Comparison of ENCODE assay signal across 8 mouse cellular contexts in genomic region chr7:127513016-127513390, GRCm38 (mm10). TPM values are rescaled to one million over a fixed set of nuclear protein-coding genes. Genes with fewer than 3 reads are reported as not detected.
DNase-seq lines count a peak whose midpoint lies in the region; ATAC-seq and TF ChIP-seq lines count a peak whose summit lies in the region.

No protein-coding gene starts in this region.

- H3K27ac ChIP-seq in heart, embryonic 11.5 days (ENCODE audit: low read depth, low read length): peak overlapping the region; percentile 98
- peak overlapping the region; percentile 99 for H3K27ac ChIP-seq in forebrain, embryonic 10.5 days
- H3K27ac ChIP-seq in intestine, postnatal 0 days (ENCODE audit: low read depth, low read length): peak overlapping the region; percentile 99
- H3K27ac ChIP-seq in midbrain, embryonic 11.5 days (ENCODE audit: low read depth, low read length): no peak overlapping the region

- H3K27me3 ChIP-seq in heart, embryonic 11.5 days (ENCODE audit: control insufficient read depth, insufficient read depth, low read length): no peaks in the 10 kb centered on the region
- no peaks in the 10 kb centered on the region for H3K27me3 ChIP-seq in G1E (ENCODE audit: insufficient read depth, low read length)
- H3K27me3 ChIP-seq in forebrain, embryonic 10.5 days (ENCODE audit: poor library complexity, severe bottlenecking): no peaks in the 10 kb centered on the region
- H3K27me3 ChIP-seq in intestine, postnatal 0 days (replicated peaks; ENCODE audit: control insufficient read depth, insufficient read depth, low read length): no peaks in the 10 kb centered on the region
- H3K27me3 ChIP-seq in midbrain, embryonic 11.5 days (ENCODE audit: control insufficient read depth, insufficient read depth, low read length): no peaks in the 10 kb centered on the region

- peaks cover 14% of the 10 kb centered on the region for H3K4me1 ChIP-seq in heart, embryonic 11.5 days (ENCODE audit: control insufficient read depth, insufficient read depth, low read length)
- H3K4me1 ChIP-seq in G1E (ENCODE audit: insufficient read depth, low read depth, low read length): peaks cover 41% of the 10 kb centered on the region
- H3K4me1 ChIP-seq in forebrain, embryonic 10.5 days: peaks cover 26% of the 10 kb centered on the region
- H3K4me1 ChIP-seq in intestine, postnatal 0 days (replicated peaks; ENCODE audit: control insufficient read depth, insufficient read depth, low read length): no peaks in the 10 kb centered on the region
- H3K4me1 ChIP-seq in midbrain, embryonic 11.5 days (ENCODE audit: control insufficient read depth, insufficient read depth, low read length): peaks cover 8% of the 10 kb centered on the region

- ATAC-seq in heart, embryonic 11.5 days (replicated peaks; ENCODE audit: insufficient number of reproducible peaks, low FRiP score, low TSS enrichment): no peak
- no peak for ATAC-seq in G1E (ENCODE audit: extremely low read depth, insufficient number of reproducible peaks, low FRiP score, poor library complexity, severe bottlenecking)
- peak; percentile 55 for ATAC-seq in intestine, postnatal 0 days
- ATAC-seq in midbrain, embryonic 11.5 days (ENCODE audit: low FRiP score): no peak

- H3K4me3 ChIP-seq in heart, embryonic 11.5 days (ENCODE audit: low read depth, low read length): peak overlapping the region; percentile 79
- H3K4me3 ChIP-seq in G1E (ENCODE audit: low read depth, low read length): peak overlapping the region; percentile 87
- H3K4me3 ChIP-seq in forebrain, embryonic 10.5 days: peak overlapping the region; percentile 82
- peak overlapping the region; percentile 78 for H3K4me3 ChIP-seq in intestine, postnatal 0 days (ENCODE audit: low read depth, low read length)
- H3K4me3 ChIP-seq in midbrain, embryonic 11.5 days (ENCODE audit: low read depth, low read length): peak overlapping the region; percentile 81

- H3K4me2 ChIP-seq in heart, embryonic 11.5 days: peak overlapping the region; percentile 69
- peak overlapping the region; percentile 69 for H3K4me2 ChIP-seq in intestine, postnatal 0 days (replicated peaks; ENCODE audit: low read depth)
- peak overlapping the region; percentile 53 for H3K4me2 ChIP-seq in midbrain, embryonic 11.5 days

- H3K36me3 ChIP-seq in heart, embryonic 11.5 days (ENCODE audit: control insufficient read depth, insufficient read depth, low read length): peaks cover 16% of the 10 kb centered on the region
- peaks cover 40% of the 10 kb centered on the region for H3K36me3 ChIP-seq in G1E (replicated peaks)
- peaks cover 53% of the 10 kb centered on the region for H3K36me3 ChIP-seq in forebrain, embryonic 10.5 days (replicated peaks)
- H3K36me3 ChIP-seq in intestine, postnatal 0 days (ENCODE audit: control insufficient read depth, insufficient read depth): peaks cover 26% of the 10 kb centered on the region
- peaks cover 9% of the 10 kb centered on the region for H3K36me3 ChIP-seq in midbrain, embryonic 11.5 days (ENCODE audit: control insufficient read depth, insufficient read depth, low read length)

- H3K9me3 ChIP-seq in heart, embryonic 11.5 days (replicated peaks; ENCODE audit: control insufficient read depth, low read length): no peaks in the 10 kb centered on the region
- no peaks in the 10 kb centered on the region for H3K9me3 ChIP-seq in G1E (replicated peaks)
- no peaks in the 10 kb centered on the region for H3K9me3 ChIP-seq in forebrain, embryonic 10.5 days
- H3K9me3 ChIP-seq in intestine, postnatal 0 days (ENCODE audit: control insufficient read depth): no peaks in the 10 kb centered on the region
- no peaks in the 10 kb centered on the region for H3K9me3 ChIP-seq in midbrain, embryonic 11.5 days (ENCODE audit: control insufficient read depth, low read length)

- intact Hi-C loops in heart, postnatal 25 days (cut with DNase I): loop anchor here (5.0 kb wide), 2 partner anchors 74 to 251 kb away; partner anchors contain the start of genes Ccdc189, Dctpp1 and Rnf40
- intact Hi-C loops in left cerebral cortex, postnatal 14 days (cut with DNase I): no loop called here

- 32% methylated on average over 8 of the region's 8 CpGs for WGBS in heart, embryonic 11.5 days (ENCODE audit: insufficient replicate concordance)
- WGBS in forebrain, embryonic 10.5 days: 57% methylated on average over 8 of the region's 8 CpGs
- WGBS in intestine, postnatal 0 days: 9% methylated on average over 8 of the region's 8 CpGs
- WGBS in midbrain, embryonic 11.5 days: 48% methylated on average over 8 of the region's 8 CpGs

- TF ChIP-seq CTCF in G1E (IDR thresholded peaks at IDR 0.05; ENCODE audit: low read depth, low read length): no peak
- TF ChIP-seq CTCF in intestine, postnatal 0 days (IDR thresholded peaks at IDR 0.05; ENCODE audit: low read depth): 0 out of 2 replicates have a peak, but pooled peaks have one; percentile 12

- DNase-seq in heart, postnatal 25 days (ENCODE audit: low spot score): no peak
- peak; percentile 20 for DNase-seq in G1E (ENCODE audit: low spot score)
- no peak for DNase-seq in forebrain, embryonic 10.5 days (ENCODE audit: extremely low spot score, low spot score)
- DNase-seq in midbrain, embryonic 11.5 days (ENCODE audit: low spot score, missing footprints): no peak
- peak; percentile 53 for DNase-seq in testis, postnatal 14 days (ENCODE audit: low spot score)
- no peak for DNase-seq in left cerebral cortex, postnatal 14 days (ENCODE audit: low spot score in 2 of 2)

- peak overlapping the region; percentile 96; the same call in 1 of the 2 replicates for H3K9ac ChIP-seq in heart, embryonic 11.5 days (ENCODE audit: low read depth, low read length)
- H3K9ac ChIP-seq in intestine, postnatal 0 days (ENCODE audit: low read depth, low read length): peak overlapping the region; percentile 94
- H3K9ac ChIP-seq in midbrain, embryonic 11.5 days (ENCODE audit: low read length): peak overlapping the region; percentile 87

RNA-seq across cellular contexts. Expression of gene Srcap, which starts 1.2 kb away (rescaled TPM):
- polyA plus RNA-seq in heart, embryonic 11.5 days (2014; fragmentation: Nextera tagmentation; extraction: Ambion mirVana): 36.8 and 46.6 TPM in 2 replicates
- 10 to 100 TPM; 54.4 to 58.7 TPM for total RNA-seq in heart, postnatal 25 days (2021)
- 79.0 and 107 TPM in 2 replicates for total RNA-seq in G1E (2014; fragmentation: Nextera tagmentation)
- 14.4 and 14.8 TPM in 2 replicates for total RNA-seq in G1E (2017)
- 35.7 and 48.5 TPM in 2 replicates for polyA plus RNA-seq in G1E (2012)
- 52.8 and 63.6 TPM in 2 replicates for polyA plus RNA-seq in forebrain, embryonic 10.5 days (2016; fragmentation: Nextera tagmentation; extraction: Ambion mirVana)
- polyA plus RNA-seq in intestine, postnatal 0 days (2015; fragmentation: Nextera tagmentation; extraction: Ambion mirVana): 12.3 and 12.5 TPM in 2 replicates
- polyA plus RNA-seq in midbrain, embryonic 11.5 days (2014; fragmentation: Nextera tagmentation; extraction: Ambion mirVana): 49.6 and 52.1 TPM in 2 replicates
- total RNA-seq in left cerebral cortex, postnatal 14 days (2021): 100 to 1,000 TPM; 112 to 114 TPM

RNA-seq across cellular contexts. Expression of gene Gm42715, which starts 6.4 kb away (rescaled TPM):
- polyA plus RNA-seq in heart, embryonic 11.5 days (2014; fragmentation: Nextera tagmentation; extraction: Ambion mirVana): 9.8 and 12.6 TPM in 2 replicates
- 10 to 100 TPM in 1 of 2 experiments, 1 to 10 TPM in 1; 10.0 to 10.1 TPM for total RNA-seq in heart, postnatal 25 days (2021)
- total RNA-seq in G1E (2014; fragmentation: Nextera tagmentation): 70.0 and 72.9 TPM in 2 replicates
- 4.5 and 5.0 TPM in 2 replicates for total RNA-seq in G1E (2017)
- 23.1 and 24.8 TPM in 2 replicates for polyA plus RNA-seq in G1E (2012)
- 15.9 and 18.4 TPM in 2 replicates for polyA plus RNA-seq in forebrain, embryonic 10.5 days (2016; fragmentation: Nextera tagmentation; extraction: Ambion mirVana)
- polyA plus RNA-seq in intestine, postnatal 0 days (2015; fragmentation: Nextera tagmentation; extraction: Ambion mirVana): 5.0 and 6.6 TPM in 2 replicates
- polyA plus RNA-seq in midbrain, embryonic 11.5 days (2014; fragmentation: Nextera tagmentation; extraction: Ambion mirVana): 19.2 and 20.2 TPM in 2 replicates
- 10 to 100 TPM in 1 of 2 experiments, 1 to 10 TPM in 1; 10.0 to 14.0 TPM for total RNA-seq in left cerebral cortex, postnatal 14 days (2021)

RNA-seq across cellular contexts. Expression of gene Fbrs, which starts 34.0 kb away (rescaled TPM):
- polyA plus RNA-seq in heart, embryonic 11.5 days (2014; fragmentation: Nextera tagmentation; extraction: Ambion mirVana): 9.9 and 11.1 TPM in 2 replicates
- 10 to 100 TPM; 32.9 to 34.0 TPM for total RNA-seq in heart, postnatal 25 days (2021)
- total RNA-seq in G1E (2014; fragmentation: Nextera tagmentation) (289 and 345 TPM in 2 replicates), G1E (2017) (13.5 and 16.3 TPM in 2 replicates)
- polyA plus RNA-seq in G1E (2012): 457 and 458 TPM in 2 replicates
- 7.3 and 7.7 TPM in 2 replicates for polyA plus RNA-seq in forebrain, embryonic 10.5 days (2016; fragmentation: Nextera tagmentation; extraction: Ambion mirVana)
- polyA plus RNA-seq in intestine, postnatal 0 days (2015; fragmentation: Nextera tagmentation; extraction: Ambion mirVana): 8.1 and 9.4 TPM in 2 replicates
- polyA plus RNA-seq in midbrain, embryonic 11.5 days (2014; fragmentation: Nextera tagmentation; extraction: Ambion mirVana): 9.8 and 10.7 TPM in 2 replicates
- 10 to 100 TPM; 52.9 to 66.0 TPM for total RNA-seq in left cerebral cortex, postnatal 14 days (2021)

RNA-seq across cellular contexts. Expression of gene Tmem265, which starts 48.2 kb away (rescaled TPM):
- polyA plus RNA-seq in heart, embryonic 11.5 days (2014; fragmentation: Nextera tagmentation; extraction: Ambion mirVana): 3.0 and 5.6 TPM in 2 replicates
- total RNA-seq in heart, postnatal 25 days (2021): not detected
- total RNA-seq in G1E (2014; fragmentation: Nextera tagmentation): not detected in 2 replicates
- total RNA-seq in G1E (2017): 0.87 and 3.2 TPM in 2 replicates
- 1.5 and 2.5 TPM in 2 replicates for polyA plus RNA-seq in G1E (2012)
- 6.2 TPM in 2 replicates for polyA plus RNA-seq in forebrain, embryonic 10.5 days (2016; fragmentation: Nextera tagmentation; extraction: Ambion mirVana)
- polyA plus RNA-seq in intestine, postnatal 0 days (2015; fragmentation: Nextera tagmentation; extraction: Ambion mirVana): 1.9 and 3.8 TPM in 2 replicates
- polyA plus RNA-seq in midbrain, embryonic 11.5 days (2014; fragmentation: Nextera tagmentation; extraction: Ambion mirVana): 4.0 and 8.4 TPM in 2 replicates
- total RNA-seq in left cerebral cortex, postnatal 14 days (2021): 1 to 10 TPM; 2.3 to 3.2 TPM

RNA-seq across cellular contexts. Expression of gene Prr14, which starts 53.6 kb away (rescaled TPM):
- 39.7 and 41.1 TPM in 2 replicates for polyA plus RNA-seq in heart, embryonic 11.5 days (2014; fragmentation: Nextera tagmentation; extraction: Ambion mirVana)
- 10 to 100 TPM; 26.0 to 26.3 TPM for total RNA-seq in heart, postnatal 25 days (2021)
- total RNA-seq in G1E (2014; fragmentation: Nextera tagmentation): 115 and 137 TPM in 2 replicates
- total RNA-seq in G1E (2017): 19.3 and 27.6 TPM in 2 replicates
- 54.2 and 63.5 TPM in 2 replicates for polyA plus RNA-seq in G1E (2012)
- polyA plus RNA-seq in forebrain, embryonic 10.5 days (2016; fragmentation: Nextera tagmentation; extraction: Ambion mirVana): 47.3 and 50.9 TPM in 2 replicates
- polyA plus RNA-seq in intestine, postnatal 0 days (2015; fragmentation: Nextera tagmentation; extraction: Ambion mirVana): 31.5 and 33.9 TPM in 2 replicates
- polyA plus RNA-seq in midbrain, embryonic 11.5 days (2014; fragmentation: Nextera tagmentation; extraction: Ambion mirVana): 70.3 and 72.4 TPM in 2 replicates
- total RNA-seq in left cerebral cortex, postnatal 14 days (2021): 10 to 100 TPM; 27.2 to 32.5 TPM

Comparison
In these comparisons a context has a peak if more than half of its experiments do, and no peak if none do; other contexts are left out.
1. DNase-seq: peak in G1E (single experiment) and testis, postnatal 14 days (single experiment); none in heart, postnatal 25 days (single experiment), forebrain, embryonic 10.5 days (single experiment), midbrain, embryonic 11.5 days (single experiment) and left cerebral cortex, postnatal 14 days (0 of 2).
2. RNA of gene Fbrs, which starts 34.0 kb away (polyA plus RNA-seq): 457 to 458 TPM in G1E; 9.9 to 11.1 TPM in heart, embryonic 11.5 days, 9.8 to 10.7 TPM in midbrain, embryonic 11.5 days, 8.1 to 9.4 TPM in intestine, postnatal 0 days and 7.3 to 7.7 TPM in forebrain, embryonic 10.5 days; every median in the first group is over 10 times any median in the second.
3. Peak in every context shown above with its lines, with median percentiles within 50 percentile points of each other: H3K4me2 ChIP-seq, H3K4me3 ChIP-seq and H3K9ac ChIP-seq.